Mouse (Mus musculus): Measurements from ENCODE around the gene Pnmal2. TPM values are rescaled to one million over a fixed set of nuclear protein-coding genes. Genes with fewer than 3 reads are reported as not detected.

The Pnmal2 gene
- polyA plus RNA-seq, 2 experiments, result 13.9 to 18.8 TPM

DNA sequence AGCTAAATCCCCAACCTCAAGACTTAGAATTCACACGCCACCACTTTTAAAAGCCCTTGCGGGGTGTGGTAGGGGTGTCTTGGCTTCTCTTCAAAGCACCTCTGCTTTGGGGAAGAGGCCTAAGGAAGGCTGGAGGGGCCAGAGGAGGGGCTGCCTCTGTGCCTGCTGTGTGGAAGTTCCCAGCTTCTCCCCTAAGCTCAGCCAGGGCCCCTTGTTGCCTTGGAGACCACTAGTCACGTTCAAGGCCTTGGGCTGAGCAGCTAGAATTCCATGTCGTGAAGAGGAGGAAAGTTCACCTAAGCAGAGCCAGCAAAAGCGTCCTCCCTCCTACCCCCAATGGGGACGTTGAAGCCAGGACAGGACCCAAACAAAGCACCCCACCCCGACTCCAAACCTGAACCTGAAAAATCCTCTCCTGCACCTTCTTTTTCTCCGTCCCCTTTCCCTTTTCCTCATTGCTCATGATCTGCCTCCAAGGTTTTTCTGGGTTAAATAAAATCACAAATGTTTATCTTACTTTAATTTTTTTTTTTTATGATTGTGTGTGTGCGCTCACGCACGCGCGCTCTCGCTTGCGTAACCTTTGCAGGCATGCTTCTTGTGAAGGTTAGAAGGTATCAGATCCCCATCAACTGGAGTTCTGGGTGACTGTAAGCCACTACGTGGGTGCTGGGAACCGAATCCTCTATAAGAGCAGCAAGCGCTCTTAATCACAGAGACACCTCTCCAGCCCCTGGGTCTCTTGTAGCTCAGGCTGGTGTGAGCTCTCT, 47.4 kb downstream of the Pnmal2 start:
- Histone ChIP-seq H3K9ac (ENCODE audit: low read depth, low read length, severe bottlenecking) (0 out of 2 replicates have a peak overlapping the region, but pooled peaks have one; percentile 4), H3K9me3 (ENCODE audit: control insufficient read depth, low read length) (no peaks in the 10 kb centered on the region), H3K36me3 (ENCODE audit: control insufficient read depth, insufficient read depth, low read length) (peaks cover 6% of the 10 kb centered on the region)

DNA sequence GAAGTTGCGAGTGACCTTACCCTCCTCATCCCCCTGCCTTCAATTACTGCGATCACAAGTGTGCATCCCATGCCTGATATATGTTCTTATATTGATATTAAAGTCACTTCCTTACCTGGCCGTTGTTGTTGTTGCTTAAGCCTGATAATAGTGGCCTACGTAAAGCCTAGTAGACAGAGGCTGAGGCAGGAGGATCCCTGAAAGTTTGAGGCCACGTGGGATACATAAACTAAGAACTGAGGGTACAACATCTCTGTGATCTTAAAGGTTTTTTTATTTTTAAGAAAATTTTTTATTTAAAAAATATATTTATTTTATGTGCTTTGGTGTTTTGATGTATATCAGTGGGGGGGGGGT, 47.9 kb downstream of the Pnmal2 start, which contains the start of gene Ccdc8:
Gene Ccdc8 (plus strand): TSS at position 258 of the 357 bp plus-strand sequence.
- peak within 1 kb of the TSS; percentile 85; the same call in 1 of the 2 replicates for H3K9ac ChIP-seq (ENCODE audit: low read depth, low read length, severe bottlenecking)
- DNase-seq (ENCODE audit: low spot score) (no peak), ATAC-seq (ENCODE audit: low FRiP score, low read depth) (no peak)
- peaks cover 8% of the 10 kb centered on the region for H3K36me3 ChIP-seq (ENCODE audit: control insufficient read depth, insufficient read depth, low read length)
- peak within 1 kb of the TSS; percentile 75 for H3K4me3 ChIP-seq (replicated peaks; ENCODE audit: low read length)
- H3K9me3 ChIP-seq (ENCODE audit: control insufficient read depth, low read length), result no peaks in the 10 kb centered on the region
- TF ChIP-seq POLR2A (IDR thresholded peaks at IDR 0.05; ENCODE audit: borderline replicate concordance, extremely low read depth, insufficient read depth, insufficient read length), result no peak
- H3K4me2 ChIP-seq (replicated peaks; ENCODE audit: low read depth, low read length, severe bottlenecking), result peak within 1 kb of the TSS; percentile 86
- H3K27ac ChIP-seq (replicated peaks; ENCODE audit: low read depth, low read length), result peak within 1 kb of the TSS; percentile 92
- no peaks in the 10 kb centered on the region for H3K27me3 ChIP-seq (ENCODE audit: control insufficient read depth, insufficient read depth, low read length)
- 93% methylated on average over 5 of the region's 5 CpGs for WGBS
- peaks cover 56% of the 10 kb centered on the region for H3K4me1 ChIP-seq (ENCODE audit: control insufficient read depth, insufficient read depth, low read length)

More for the DNA sequence above, 47.4 kb downstream of the Pnmal2 start:
- WGBS, result 43% methylated on average over 18 of the region's 18 CpGs
- Histone ChIP-seq H3K4me3 (replicated peaks; ENCODE audit: low read length) (no peak overlapping the region), H3K4me1 (ENCODE audit: control insufficient read depth, insufficient read depth, low read length) (peaks cover 55% of the 10 kb centered on the region), H3K4me2 (replicated peaks; ENCODE audit: low read depth, low read length, severe bottlenecking) (peak overlapping the region; percentile 33), H3K27me3 (ENCODE audit: control insufficient read depth, insufficient read depth, low read length) (no peaks in the 10 kb centered on the region), H3K27ac (replicated peaks; ENCODE audit: low read depth, low read length) (peak overlapping the region; percentile 92)
- ATAC-seq (ENCODE audit: low FRiP score, low read depth) (peak; percentile 83), DNase-seq (ENCODE audit: low spot score) (peak; percentile 96)
- TF ChIP-seq POLR2A (IDR thresholded peaks at IDR 0.05; ENCODE audit: borderline replicate concordance, extremely low read depth, insufficient read depth, insufficient read length), result no peak

DNA sequence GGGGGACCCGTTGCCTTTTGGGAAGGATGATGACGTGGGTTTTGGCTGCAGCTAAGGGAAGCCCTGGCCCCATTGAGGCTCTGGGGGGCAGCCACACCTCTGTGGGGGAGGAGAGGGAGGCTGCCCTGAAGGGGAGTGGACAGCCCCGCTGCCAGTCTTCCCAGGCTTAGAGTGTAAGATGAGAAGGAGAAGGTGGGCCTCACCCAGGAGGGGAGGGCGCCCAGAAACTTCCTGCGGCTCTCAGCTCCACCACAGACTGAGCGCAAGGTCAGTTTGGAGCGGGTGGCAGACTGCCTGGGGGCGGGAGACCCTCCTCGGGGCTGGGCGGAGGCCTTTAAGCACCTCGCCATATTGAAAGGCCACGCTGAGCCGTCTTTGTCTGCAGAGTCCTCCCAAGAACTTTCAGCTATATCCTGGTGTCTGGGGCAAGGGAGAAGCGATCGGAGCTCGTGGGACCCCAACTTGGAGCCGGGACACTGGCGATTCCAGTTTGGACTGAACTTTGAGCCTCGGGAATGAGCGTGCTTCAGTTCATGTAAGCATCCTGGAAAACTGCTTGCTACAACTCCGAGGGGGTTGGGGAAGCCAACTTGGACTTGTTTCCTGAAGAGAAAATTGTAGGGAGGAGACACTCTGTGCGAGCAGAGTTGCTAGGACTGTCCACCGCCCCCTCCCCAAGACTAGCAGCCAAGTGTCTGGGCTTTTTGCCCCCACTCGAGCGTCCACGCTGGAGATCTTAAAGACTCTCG, 49.3 kb downstream of the Pnmal2 start:
- DNase-seq (ENCODE audit: low spot score) (peak; percentile 97), ATAC-seq (ENCODE audit: low FRiP score, low read depth) (peak; percentile 88)
- H3K27me3 ChIP-seq (ENCODE audit: control insufficient read depth, insufficient read depth, low read length), result no peaks in the 10 kb centered on the region
- H3K4me2 ChIP-seq (replicated peaks; ENCODE audit: low read depth, low read length, severe bottlenecking), result peak overlapping the region; percentile 86
- peak overlapping the region; percentile 85 for H3K9ac ChIP-seq (ENCODE audit: low read depth, low read length, severe bottlenecking)
- peak overlapping the region; percentile 75 for H3K4me3 ChIP-seq (replicated peaks; ENCODE audit: low read length)
- peak; percentile 79; the same call in 1 of the 2 replicates for TF ChIP-seq POLR2A (IDR thresholded peaks at IDR 0.05; ENCODE audit: borderline replicate concordance, extremely low read depth, insufficient read depth, insufficient read length)
- no peaks in the 10 kb centered on the region for H3K9me3 ChIP-seq (ENCODE audit: control insufficient read depth, low read length)
- peak overlapping the region; percentile 92 for H3K27ac ChIP-seq (replicated peaks; ENCODE audit: low read depth, low read length)
- peaks cover 50% of the 10 kb centered on the region for H3K4me1 ChIP-seq (ENCODE audit: control insufficient read depth, insufficient read depth, low read length)
- WGBS, result under 1% methylated on average over 27 of the region's 27 CpGs
- peaks cover 22% of the 10 kb centered on the region for H3K36me3 ChIP-seq (ENCODE audit: control insufficient read depth, insufficient read depth, low read length)

DNA sequence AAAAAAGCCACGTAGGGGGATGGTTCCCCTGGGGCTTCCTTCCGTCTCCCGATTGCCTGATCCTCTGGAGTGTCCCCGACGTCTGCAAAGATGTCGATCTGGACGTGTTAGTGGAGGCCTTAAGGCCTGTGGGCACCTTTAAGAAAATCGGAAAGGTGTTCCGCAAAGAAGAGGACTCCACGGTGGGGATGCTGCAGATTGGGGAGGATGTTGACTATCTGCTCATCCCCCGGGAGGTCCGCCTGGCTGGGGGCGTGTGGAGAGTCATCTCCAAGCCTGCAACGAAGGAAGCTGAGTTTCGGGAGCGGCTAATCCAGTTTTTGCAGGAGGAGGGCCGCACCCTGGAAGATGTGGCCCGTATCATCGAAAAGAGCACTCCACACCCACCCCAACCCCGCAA, 49.9 kb downstream of the Pnmal2 start:
- Histone ChIP-seq H3K4me2 (replicated peaks; ENCODE audit: low read depth, low read length, severe bottlenecking) (peak overlapping the region; percentile 86), H3K4me3 (replicated peaks; ENCODE audit: low read length) (peak overlapping the region; percentile 75), H3K4me1 (ENCODE audit: control insufficient read depth, insufficient read depth, low read length) (peaks cover 50% of the 10 kb centered on the region), H3K27ac (replicated peaks; ENCODE audit: low read depth, low read length) (peak overlapping the region; percentile 92), H3K27me3 (ENCODE audit: control insufficient read depth, insufficient read depth, low read length) (no peaks in the 10 kb centered on the region), H3K9me3 (ENCODE audit: control insufficient read depth, low read length) (no peaks in the 10 kb centered on the region), H3K36me3 (ENCODE audit: control insufficient read depth, insufficient read depth, low read length) (peaks cover 25% of the 10 kb centered on the region), H3K9ac (ENCODE audit: low read depth, low read length, severe bottlenecking) (peak overlapping the region; percentile 85)
- no peak for TF ChIP-seq POLR2A (IDR thresholded peaks at IDR 0.05; ENCODE audit: borderline replicate concordance, extremely low read depth, insufficient read depth, insufficient read length)
- no peak for ATAC-seq (ENCODE audit: low FRiP score, low read depth)
- DNase-seq (ENCODE audit: low spot score), result no peak
- WGBS, result 1% methylated on average over 20 of the region's 20 CpGs

DNA sequence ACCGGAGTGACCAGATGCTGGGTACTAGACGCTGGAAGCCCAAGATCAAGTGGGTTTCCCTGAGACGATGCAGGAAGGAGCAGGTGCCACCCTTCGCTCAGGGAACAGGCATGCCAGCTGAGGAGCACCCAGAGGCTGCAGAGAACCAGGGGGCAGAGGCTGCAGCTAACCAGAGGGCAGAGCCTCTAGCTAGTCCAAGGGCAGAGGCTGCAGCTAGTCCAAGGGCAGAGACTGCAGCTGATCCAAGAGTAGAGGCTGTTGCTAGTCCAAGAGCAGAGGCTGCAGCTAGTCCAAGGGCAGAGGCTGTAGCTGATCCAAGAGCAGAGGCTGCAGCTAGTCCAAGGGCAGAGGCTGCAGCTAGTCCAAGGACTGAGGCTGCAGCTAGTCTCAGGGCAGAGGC, 50.9 kb downstream of the Pnmal2 start:
- Histone ChIP-seq H3K36me3 (ENCODE audit: control insufficient read depth, insufficient read depth, low read length) (peaks cover 34% of the 10 kb centered on the region), H3K4me3 (replicated peaks; ENCODE audit: low read length) (peak overlapping the region; percentile 75), H3K27ac (replicated peaks; ENCODE audit: low read depth, low read length) (no peak overlapping the region), H3K4me2 (replicated peaks; ENCODE audit: low read depth, low read length, severe bottlenecking) (peak overlapping the region; percentile 86), H3K9me3 (ENCODE audit: control insufficient read depth, low read length) (no peaks in the 10 kb centered on the region), H3K27me3 (ENCODE audit: control insufficient read depth, insufficient read depth, low read length) (no peaks in the 10 kb centered on the region), H3K4me1 (ENCODE audit: control insufficient read depth, insufficient read depth, low read length) (peaks cover 47% of the 10 kb centered on the region), H3K9ac (ENCODE audit: low read depth, low read length, severe bottlenecking) (peak overlapping the region; percentile 85)
- TF ChIP-seq POLR2A (IDR thresholded peaks at IDR 0.05; ENCODE audit: borderline replicate concordance, extremely low read depth, insufficient read depth, insufficient read length), result no peak
- DNase-seq (ENCODE audit: low spot score), result no peak
- WGBS, result 79% methylated on average over 4 of the region's 4 CpGs
- ATAC-seq (ENCODE audit: low FRiP score, low read depth), result no peak

Other genes with a start within 250 kb of the Pnmal2 start
- 0.04 and 0.10 TPM in 2 replicates for gene Ceacam9, start 222.8 kb upstream of the Pnmal2 start, polyA plus RNA-seq (2012; rRNA removed)
- not detected in 2 replicates for gene Ceacam9, start 222.8 kb upstream of the Pnmal2 start, polyA plus RNA-seq (2014; fragmentation: Nextera tagmentation; extraction: Ambion mirVana)
- 271 and 297 TPM in 2 replicates for gene Ap2s1, start 206.3 kb upstream of the Pnmal2 start, polyA plus RNA-seq (2012; rRNA removed)
- 271 and 295 TPM in 2 replicates for gene Ap2s1, start 206.3 kb upstream of the Pnmal2 start, polyA plus RNA-seq (2014; fragmentation: Nextera tagmentation; extraction: Ambion mirVana)
- gene Slc1a5, start 163.3 kb upstream of the Pnmal2 start, polyA plus RNA-seq (2012; rRNA removed), result 80.3 and 96.1 TPM in 2 replicates
- 21.7 and 24.4 TPM in 2 replicates for gene Slc1a5, start 163.3 kb upstream of the Pnmal2 start, polyA plus RNA-seq (2014; fragmentation: Nextera tagmentation; extraction: Ambion mirVana)
- gene Strn4, start 128.8 kb upstream of the Pnmal2 start, polyA plus RNA-seq (2012; rRNA removed), result 197 and 280 TPM in 2 replicates
- 109 and 137 TPM in 2 replicates for gene Strn4, start 128.8 kb upstream of the Pnmal2 start, polyA plus RNA-seq (2014; fragmentation: Nextera tagmentation; extraction: Ambion mirVana)
- 29.9 and 37.6 TPM in 2 replicates for gene Fkrp, start 128.0 kb upstream of the Pnmal2 start, polyA plus RNA-seq (2012; rRNA removed)
- 26.9 and 32.6 TPM in 2 replicates for gene Fkrp, start 128.0 kb upstream of the Pnmal2 start, polyA plus RNA-seq (2014; fragmentation: Nextera tagmentation; extraction: Ambion mirVana)
- 35.9 and 48.9 TPM in 2 replicates for gene Prkd2, start 101.8 kb upstream of the Pnmal2 start, polyA plus RNA-seq (2012; rRNA removed)
- gene Prkd2, start 101.8 kb upstream of the Pnmal2 start, polyA plus RNA-seq (2014; fragmentation: Nextera tagmentation; extraction: Ambion mirVana), result 19.2 and 22.1 TPM in 2 replicates
- gene Dact3, start 69.4 kb upstream of the Pnmal2 start, polyA plus RNA-seq (2012; rRNA removed), result 64.3 and 89.3 TPM in 2 replicates
- 11.5 and 13.7 TPM in 2 replicates for gene Dact3, start 69.4 kb upstream of the Pnmal2 start, polyA plus RNA-seq (2014; fragmentation: Nextera tagmentation; extraction: Ambion mirVana)
- gene Gng8, start 52.9 kb upstream of the Pnmal2 start, polyA plus RNA-seq (2012; rRNA removed), result 63.3 and 92.7 TPM in 2 replicates
- 17.8 and 21.1 TPM in 2 replicates for gene Gng8, start 52.9 kb upstream of the Pnmal2 start, polyA plus RNA-seq (2014; fragmentation: Nextera tagmentation; extraction: Ambion mirVana)
- 3.6 and 4.1 TPM in 2 replicates for gene Ptgir, start 38.2 kb upstream of the Pnmal2 start, polyA plus RNA-seq (2012; rRNA removed)
- gene Ptgir, start 38.2 kb upstream of the Pnmal2 start, polyA plus RNA-seq (2014; fragmentation: Nextera tagmentation; extraction: Ambion mirVana), result 2.3 and 2.8 TPM in 2 replicates
- 281 and 320 TPM in 2 replicates for gene Calm3, start 20.6 kb upstream of the Pnmal2 start, polyA plus RNA-seq (2012; rRNA removed)
- 156 and 164 TPM in 2 replicates for gene Calm3, start 20.6 kb upstream of the Pnmal2 start, polyA plus RNA-seq (2014; fragmentation: Nextera tagmentation; extraction: Ambion mirVana)
- gene Pnmal1, start 15.0 kb downstream of the Pnmal2 start, polyA plus RNA-seq (2012; rRNA removed), result 0.33 and 0.49 TPM in 2 replicates
- gene Pnmal1, start 15.0 kb downstream of the Pnmal2 start, polyA plus RNA-seq (2014; fragmentation: Nextera tagmentation; extraction: Ambion mirVana), result 0.43 and 0.58 TPM in 2 replicates
- gene Gm42372, start 38.4 kb downstream of the Pnmal2 start, polyA plus RNA-seq (2012; rRNA removed), result 0.29 and 0.34 TPM in 2 replicates
- 0.17 and 0.23 TPM in 2 replicates for gene Gm42372, start 38.4 kb downstream of the Pnmal2 start, polyA plus RNA-seq (2014; fragmentation: Nextera tagmentation; extraction: Ambion mirVana)
- 39.7 and 40.7 TPM in 2 replicates for gene Ccdc8, start 48.0 kb downstream of the Pnmal2 start, polyA plus RNA-seq (2012; rRNA removed)
- 25.5 and 27.2 TPM in 2 replicates for gene Ccdc8, start 48.0 kb downstream of the Pnmal2 start, polyA plus RNA-seq (2014; fragmentation: Nextera tagmentation; extraction: Ambion mirVana)
- gene Ppp5c, start 83.2 kb downstream of the Pnmal2 start, polyA plus RNA-seq (2012; rRNA removed), result 193 and 237 TPM in 2 replicates
- gene Ppp5c, start 83.2 kb downstream of the Pnmal2 start, polyA plus RNA-seq (2014; fragmentation: Nextera tagmentation; extraction: Ambion mirVana), result 100 and 105 TPM in 2 replicates
- gene Hif3a, start 117.7 kb downstream of the Pnmal2 start, polyA plus RNA-seq (2012; rRNA removed), result 28.2 and 39.6 TPM in 2 replicates
- 23.7 and 26.6 TPM in 2 replicates for gene Hif3a, start 117.7 kb downstream of the Pnmal2 start, polyA plus RNA-seq (2014; fragmentation: Nextera tagmentation; extraction: Ambion mirVana)
- 0.23 TPM in 2 replicates for gene Psg16, start 129.4 kb downstream of the Pnmal2 start, polyA plus RNA-seq (2012; rRNA removed)
- gene Psg16, start 129.4 kb downstream of the Pnmal2 start, polyA plus RNA-seq (2014; fragmentation: Nextera tagmentation; extraction: Ambion mirVana), result 0.12 and 0.33 TPM in 2 replicates
- 0.10 TPM in 1 of 2 replicates, not detected in the other for gene Ceacam3, start 205.6 kb downstream of the Pnmal2 start, polyA plus RNA-seq (2012; rRNA removed)
- not detected in 2 replicates for gene Ceacam3, start 205.6 kb downstream of the Pnmal2 start, polyA plus RNA-seq (2014; fragmentation: Nextera tagmentation; extraction: Ambion mirVana)

All from limb, embryonic 14.5 days (tissue).